10 mouse cellular contexts compared by ENCODE assay signal in the genomic region with DNA sequence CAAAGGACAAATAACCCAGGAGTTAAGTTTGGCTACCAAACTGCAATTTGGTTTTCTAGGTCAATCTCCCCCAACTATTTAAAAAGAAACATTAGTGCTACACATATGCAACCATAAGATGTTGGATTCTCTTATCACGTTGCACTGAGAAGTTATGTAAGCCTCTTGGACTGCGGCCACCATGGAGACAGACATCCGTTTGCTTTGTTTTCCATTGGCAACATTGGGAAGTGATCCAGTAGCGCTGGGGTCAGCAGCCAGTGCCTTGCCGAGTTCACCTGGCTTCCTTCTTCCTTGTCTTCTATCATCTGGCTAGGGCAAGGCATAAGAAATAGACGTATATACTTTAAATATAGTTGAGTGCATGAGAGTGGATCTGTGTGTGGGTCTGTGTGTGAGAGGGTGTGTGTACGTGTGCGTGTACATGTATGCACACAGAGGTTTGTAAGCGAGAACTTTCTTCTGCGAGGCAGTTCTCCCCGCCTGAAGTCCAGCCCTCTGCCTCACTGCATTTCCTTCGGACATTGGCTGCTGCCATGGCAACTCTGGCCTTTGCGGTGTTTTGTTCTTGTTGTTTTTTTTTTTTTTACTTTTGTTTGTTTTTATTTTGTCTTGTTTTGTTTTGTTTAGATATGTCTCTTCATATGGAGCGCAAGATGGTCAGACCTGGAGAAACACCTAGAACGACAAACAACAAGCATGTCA.
DNase-seq lines count a peak whose midpoint lies in the region; ATAC-seq and TF ChIP-seq lines count a peak whose summit lies in the region.
"Had no signal": no experiment of that assay in that cellular context is flagged by ENCODE, and none has a peak within 500 bp of the region (broad histone marks: within the 10 kb centered on the region; RNA-seq: fewer than 3 reads in every experiment).

No protein-coding gene starts in this region.

- peaks cover 23% of the 10 kb centered on the region for H3K36me3 ChIP-seq in hindbrain, embryonic 15.5 days
- 0 out of 2 replicates have a peak, but pooled peaks cover 3% of the 10 kb centered on the region for H3K36me3 ChIP-seq in macrophage (ENCODE audit: inconsistent target)
- H3K36me3 ChIP-seq in forebrain, embryonic 10.5 days (replicated peaks): peaks cover 16% of the 10 kb centered on the region
- H3K36me3 ChIP-seq: G1E had no signal

- H3K4me2 ChIP-seq in hindbrain, embryonic 15.5 days: no peak overlapping the region
- H3K4me2 ChIP-seq: intestine, embryonic 15.5 days; neural tube, embryonic 12.5 days had no signal

- no peak overlapping the region for H3K9ac ChIP-seq in hindbrain, embryonic 15.5 days
- H3K9ac ChIP-seq: intestine, embryonic 15.5 days; neural tube, embryonic 12.5 days had no signal

- H3K79me2 ChIP-seq in macrophage (ENCODE audit: inconsistent target): no peaks in the 10 kb centered on the region

- no peak for DNase-seq in layer of hippocampus, adult 2 months (ENCODE audit: low spot score in 2 of 2)
- no peak for DNase-seq in layer of hippocampus, adult 8-10 months (ENCODE audit: low spot score in 2 of 2)
- DNase-seq in heart, adult 8-10 months (ENCODE audit: low spot score): peak; percentile 48
- DNase-seq in right cerebral cortex, postnatal 14 days: no peak
- no peak for DNase-seq in forebrain, embryonic 10.5 days (ENCODE audit: extremely low spot score, low spot score)

- 47% methylated on average over 15 of the region's 15 CpGs for WGBS in hindbrain, embryonic 15.5 days
- 93% methylated on average over 13 of the region's 15 CpGs for WGBS in macrophage (ENCODE audit: missing documents)
- 88% methylated on average over 15 of the region's 15 CpGs for WGBS in forebrain, embryonic 10.5 days

- ATAC-seq in hindbrain, embryonic 15.5 days (ENCODE audit: low FRiP score, low read depth): no peak

- peaks cover 31% of the 10 kb centered on the region for H3K4me1 ChIP-seq in hindbrain, embryonic 15.5 days (replicated peaks)
- H3K4me1 ChIP-seq in forebrain, embryonic 10.5 days: peaks cover 28% of the 10 kb centered on the region

- no peak for TF ChIP-seq CTCF in layer of hippocampus, adult 2 months (conservative IDR thresholded peaks at IDR 0.05)

- H3K9me3 ChIP-seq in hindbrain, embryonic 15.5 days: no peaks in the 10 kb centered on the region
- H3K9me3 ChIP-seq in forebrain, embryonic 10.5 days: no peaks in the 10 kb centered on the region
- H3K9me3 ChIP-seq: G1E; intestine, embryonic 15.5 days; neural tube, embryonic 12.5 days had no signal

- no peak overlapping the region for H3K4me3 ChIP-seq in layer of hippocampus, adult 2 months
- H3K4me3 ChIP-seq in hindbrain, embryonic 15.5 days: no peak overlapping the region
- H3K4me3 ChIP-seq in macrophage (ENCODE audit: inconsistent target): no peak overlapping the region
- H3K4me3 ChIP-seq in forebrain, embryonic 10.5 days: no peak overlapping the region
- H3K4me3 ChIP-seq: intestine, embryonic 15.5 days; neural tube, embryonic 12.5 days had no signal

- H3K27me3 ChIP-seq in hindbrain, embryonic 15.5 days: no peaks in the 10 kb centered on the region
- H3K27me3 ChIP-seq in forebrain, embryonic 10.5 days (ENCODE audit: poor library complexity, severe bottlenecking): no peaks in the 10 kb centered on the region
- H3K27me3 ChIP-seq: intestine, embryonic 15.5 days; neural tube, embryonic 12.5 days had no signal

- peak overlapping the region; percentile 74 for H3K27ac ChIP-seq in layer of hippocampus, adult 2 months
- peak overlapping the region; percentile 6; the same call in 1 of the 2 replicates for H3K27ac ChIP-seq in hindbrain, embryonic 15.5 days (replicated peaks)
- 0 out of 2 replicates have a peak overlapping the region, but pooled peaks have one; percentile 7 for H3K27ac ChIP-seq in macrophage
- H3K27ac ChIP-seq in forebrain, embryonic 10.5 days: no peak overlapping the region
- H3K27ac ChIP-seq: intestine, embryonic 15.5 days; neural tube, embryonic 12.5 days had no signal
